Mouse (Mus musculus) G1E (cell line): ENCODE results near the gene Fam78a. TPM values are rescaled to one million over a fixed set of nuclear protein-coding genes. Genes with fewer than 3 reads are reported as not detected.

Source experiments
- ATAC-seq: 2 replicates; pipeline ENCODE4 v1.8.0; 2016; ENCODE audit warnings: mild to moderate bottlenecking; ENCODE audit not compliant: insufficient number of reproducible peaks, poor library complexity, low FRiP score, severe bottlenecking; ENCODE audit errors: extremely low read depth
- DNase-seq: peaks from one replicate; pipeline ENCODE4 v3.0.0; 2012; ENCODE audit warnings: low spot score
- H3K27me3 ChIP-seq: 2 replicates; pipeline ENCODE4 v1.6.1; 2012; ENCODE audit warnings: mild to moderate bottlenecking, low read length, inconsistent platforms; ENCODE audit not compliant: insufficient read depth
- H3K36me3 ChIP-seq: replicated peaks from 2 replicates; pipeline ENCODE3; 2012; ENCODE audit warnings: mild to moderate bottlenecking, inconsistent platforms
- H3K4me1 ChIP-seq: 2 replicates; pipeline ENCODE4 v1.6.1; 2012; ENCODE audit warnings: low read depth, low read length, inconsistent platforms, mixed read lengths; ENCODE audit not compliant: insufficient read depth
- H3K4me3 ChIP-seq: 2 replicates; pipeline ENCODE4 v1.5.1; 2012; ENCODE audit warnings: low read depth, mild to moderate bottlenecking, inconsistent platforms, low read length, moderate library complexity, mixed read lengths
- H3K9me3 ChIP-seq: replicated peaks from 2 replicates; pipeline ENCODE4 v1.6.1; 2012; ENCODE audit warnings: inconsistent platforms
- CTCF ChIP-seq: IDR thresholded peaks from 2 replicates; pipeline ENCODE4 v1.5.1; 2012; ENCODE audit warnings: low read depth, low read length, inconsistent platforms, mixed read lengths
- GATA1 ChIP-seq: IDR thresholded peaks from 2 replicates; pipeline ENCODE4 v1.6.1; 2012; ENCODE audit warnings: borderline replicate concordance, low read length, inconsistent platforms, mixed read lengths
- GATA2 ChIP-seq: IDR thresholded peaks from 2 replicates; pipeline ENCODE4 v1.6.1; 2012; ENCODE audit warnings: low read depth, low read length, inconsistent platforms, borderline replicate concordance
- POLR2AphosphoS5 ChIP-seq: IDR thresholded peaks from 2 replicates; pipeline ENCODE4 v1.6.1; 2012; ENCODE audit warnings: low read depth, low read length, inconsistent platforms; ENCODE audit not compliant: insufficient replicate concordance
- TAL1 ChIP-seq: conservative IDR thresholded peaks from 2 replicates; pipeline ENCODE4 v1.6.1; 2012; ENCODE audit warnings: low read depth, low read length, inconsistent platforms, mixed read lengths
- polyA plus RNA-seq: library from polyadenylated mRNA; stranded (reverse); fragments of >175 nt; gene quantifications from 2 replicates; pipeline ENCODE4 v1.2.3, GENCODE M21; 2012
- total RNA-seq, 2 experiments: library from RNA; stranded (forward) in 1 of 2; stranded (reverse) in 1 of 2; fragments of 200-1000 nt in 1 of 2; fragments of >200 nt in 1 of 2; fragmentation: Nextera tagmentation in 1 of 2; gene quantifications; 2 replicates each; pipeline ENCODE4 v1.2.3; 2014 to 2017

Gene Fam78a
- total and polyA plus RNA-seq, 3 experiments, result 21.7 to 54.5 (median 25.3) TPM

- Histone ChIP-seq H3K27me3 (peaks cover 23% of the 10 kb centered on the region; the same call in 1 of the 2 replicates), H3K4me1 (peaks cover 25% of the 10 kb centered on the region), H3K4me3 (no peak overlapping the region), H3K9me3 (no peaks in the 10 kb centered on the region), H3K36me3 (peaks cover 15% of the 10 kb centered on the region)
- TF ChIP-seq TAL1, result no peak
- no peak for TF ChIP-seq CTCF
- TF ChIP-seq GATA2, result no peak
- TF ChIP-seq POLR2AphosphoS5, result no peak
- no peak for TF ChIP-seq GATA1
- DNase-seq (no peak), ATAC-seq (no peak)
These were observed 10.3 kb downstream of the Fam78a start for GRCm38 (mm10) chr2:32074404-32074803.

- Histone ChIP-seq H3K9me3 (no peaks in the 10 kb centered on the region), H3K36me3 (peaks cover 21% of the 10 kb centered on the region), H3K4me3 (no peak overlapping the region), H3K4me1 (peaks cover 7% of the 10 kb centered on the region), H3K27me3 (peaks cover 47% of the 10 kb centered on the region)
- no peak for TF ChIP-seq GATA2
- no peak for TF ChIP-seq POLR2AphosphoS5
- no peak for TF ChIP-seq TAL1
- no peak for TF ChIP-seq CTCF
- no peak for TF ChIP-seq GATA1
- no peak for DNase-seq
- no peak for ATAC-seq
These were observed 13.9 kb downstream of the Fam78a start for GRCm38 (mm10) chr2:32070747-32071146.

GRCm38 (mm10) chr2:32068811-32069607, 15.6 kb downstream of the Fam78a start:
- H3K27me3 ChIP-seq, result peaks cover 54% of the 10 kb centered on the region
- no peaks in the 10 kb centered on the region for H3K9me3 ChIP-seq
- DNase-seq (no peak), ATAC-seq (no peak)
- TF ChIP-seq TAL1 (no peak), POLR2AphosphoS5 (no peak), GATA2 (no peak), GATA1 (no peak), CTCF (no peak)
- H3K4me3 ChIP-seq, result no peak overlapping the region
- peaks cover 20% of the 10 kb centered on the region for H3K36me3 ChIP-seq
- peaks cover 4% of the 10 kb centered on the region for H3K4me1 ChIP-seq

- H3K36me3 ChIP-seq, result peaks cover 15% of the 10 kb centered on the region
These were observed 18.7 kb downstream of the Fam78a start for GRCm38 (mm10) chr2:32066005-32066404.

GRCm38 (mm10) chr2:32065371-32065791, 19.3 kb downstream of the Fam78a start:
- Histone ChIP-seq H3K36me3 (peaks cover 11% of the 10 kb centered on the region), H3K4me3 (no peak overlapping the region), H3K27me3 (peaks cover 50% of the 10 kb centered on the region), H3K4me1 (peaks cover 19% of the 10 kb centered on the region), H3K9me3 (no peaks in the 10 kb centered on the region)
- TF ChIP-seq GATA1, result no peak
- no peak for TF ChIP-seq POLR2AphosphoS5
- no peak for TF ChIP-seq CTCF
- TF ChIP-seq TAL1, result no peak
- TF ChIP-seq GATA2, result no peak
- DNase-seq (no peak), ATAC-seq (no peak)

More at GRCm38 (mm10) chr2:32066005-32066404, 18.7 kb downstream of the Fam78a start:
- ATAC-seq (no peak), DNase-seq (no peak)
- H3K9me3 ChIP-seq, result no peaks in the 10 kb centered on the region
- H3K4me3 ChIP-seq, result no peak overlapping the region
- H3K27me3 ChIP-seq, result peaks cover 49% of the 10 kb centered on the region
- peaks cover 19% of the 10 kb centered on the region for H3K4me1 ChIP-seq
- TF ChIP-seq TAL1 (no peak), POLR2AphosphoS5 (no peak), CTCF (no peak), GATA2 (no peak), GATA1 (no peak)

GRCm38 (mm10) chr2:32064913-32065312, 19.7 kb downstream of the Fam78a start:
- H3K27me3 ChIP-seq, result peaks cover 50% of the 10 kb centered on the region
- DNase-seq (no peak), ATAC-seq (no peak)
- H3K4me1 ChIP-seq, result peaks cover 19% of the 10 kb centered on the region
- peaks cover 11% of the 10 kb centered on the region for H3K36me3 ChIP-seq
- no peak overlapping the region for H3K4me3 ChIP-seq
- H3K9me3 ChIP-seq, result no peaks in the 10 kb centered on the region
- TF ChIP-seq POLR2AphosphoS5 (no peak), CTCF (no peak), GATA2 (no peak), TAL1 (no peak), GATA1 (no peak)
